Mouse (Mus musculus) CD8-positive naive resting alpha-beta T cell, adult 2 months (primary cell): ENCODE measurements around the gene B9d2.

Experiments used
- DNase-seq, 2 experiments: peaks; one replicate each; pipeline ENCODE4 v3.0.0; 2022; ENCODE audit warnings: low read depth in 2 of 2, low spot score in 2 of 2

The B9d2 gene

GRCm38 (mm10) chr7:25680514-25681258 is at the start of gene B9d2:
Gene B9d2, plus strand, starts transcription at chr7:25680780.
- peak; percentile 93 to 96 for DNase-seq

GRCm38 (mm10) chr7:25632679-25633078 is 47.9 kb upstream of the B9d2 start:
- no peak for DNase-seq

GRCm38 (mm10) chr7:25636373-25636772 is 44.2 kb upstream of the B9d2 start:
- DNase-seq: peak in 1 of 2 experiments; percentile 23

GRCm38 (mm10) chr7:25637099-25637498 is 43.5 kb upstream of the B9d2 start:
- no peak for DNase-seq

GRCm38 (mm10) chr7:25639754-25640153 is 40.8 kb upstream of the B9d2 start:
- no peak for DNase-seq

- DNase-seq: peak in 1 of 2 experiments; percentile 15
These were observed 36.4 kb upstream of the B9d2 start for GRCm38 (mm10) chr7:25644136-25644535.

GRCm38 (mm10) chr7:25644631-25645030 is 35.9 kb upstream of the B9d2 start:
- no peak for DNase-seq

- no peak for DNase-seq
These were observed 35.5 kb upstream of the B9d2 start for GRCm38 (mm10) chr7:25645074-25645473.

GRCm38 (mm10) chr7:25647574-25648123 is 32.9 kb upstream of the B9d2 start:
- no peak for DNase-seq

- no peak for DNase-seq
These were observed 30.7 kb upstream of the B9d2 start for GRCm38 (mm10) chr7:25649839-25650238.

- no peak for DNase-seq
These were observed 29.3 kb upstream of the B9d2 start for GRCm38 (mm10) chr7:25651281-25651680.

GRCm38 (mm10) chr7:25652244-25652759 is 28.3 kb upstream of the B9d2 start:
- DNase-seq: no peak

GRCm38 (mm10) chr7:25655601-25656428 is 24.8 kb upstream of the B9d2 start:
- DNase-seq: no peak

- DNase-seq: no peak
These were observed 22.8 kb upstream of the B9d2 start for GRCm38 (mm10) chr7:25657785-25658184.

- peak; percentile 97 to 98 for DNase-seq
These were observed 21.7 kb upstream of the B9d2 start, which contains the start of the genes Bckdha and Exosc5 for GRCm38 (mm10) chr7:25658657-25659472. Gene Bckdha, minus strand, starts transcription at chr7:25658981. Gene Exosc5, plus strand, starts transcription at chr7:25659164.

- DNase-seq: no peak
These were observed 14.2 kb upstream of the B9d2 start for GRCm38 (mm10) chr7:25666381-25666780.

- no peak for DNase-seq
These were observed 11.4 kb upstream of the B9d2 start for GRCm38 (mm10) chr7:25669158-25669557.

GRCm38 (mm10) chr7:25669631-25670030 is 10.9 kb upstream of the B9d2 start:
- no peak for DNase-seq

- DNase-seq: no peak
These were observed 10.5 kb upstream of the B9d2 start for GRCm38 (mm10) chr7:25670096-25670495.

- DNase-seq: no peak
These were observed 8.9 kb upstream of the B9d2 start for GRCm38 (mm10) chr7:25671686-25672085.

- no peak for DNase-seq
These were observed 8.1 kb upstream of the B9d2 start for GRCm38 (mm10) chr7:25672442-25672841.
